Mouse (Mus musculus) adrenal gland, postnatal 4 days (tissue): ENCODE measurements around the gene Coq7. TPM values are rescaled to one million over a fixed set of nuclear protein-coding genes. Genes with fewer than 3 reads are reported as not detected.

Experiments
- DNase-seq, 2 experiments: peaks; one replicate each; pipeline ENCODE4 v3.0.0; 2021 to 2022; ENCODE audit warnings: low spot score in 2 of 2, mixed read lengths in 2 of 2
- long read RNA-seq, 2 experiments: library from polyadenylated mRNA; stranded (forward); transcript quantifications; one replicate each; pipeline ENCODE4 v2.0.0; 2021
- total RNA-seq, 2 experiments: library from RNA; stranded (reverse); gene quantifications; 2 replicates each; pipeline ENCODE4 v1.2.3; 2021

Gene Coq7
- total RNA-seq, result 10 to 100 TPM; 48.8 to 49.8 TPM
- long read RNA-seq, experiment 1, transcript Coq7-201 (6 exons, 914 nt), result major isoform, 62 of 70 reads
- long read RNA-seq, experiment 1, partial matches to known transcripts, result 3 of 70 reads
- long read RNA-seq, experiment 1, other reads (novel, unspliced or antisense), result 4 of 70 reads
- long read RNA-seq, experiment 2, transcript Coq7-201 (6 exons, 914 nt), result major isoform, 52 of 58 reads
- long read RNA-seq, experiment 2, partial matches to known transcripts, result 1 of 58 reads
- long read RNA-seq, experiment 2, other reads (novel, unspliced or antisense), result 4 of 58 reads

- peak; percentile 67 to 88 for DNase-seq
Observed at GRCm38 (mm10) chr7:118533178-118533578, at the start of gene Coq7. TSS of gene Coq7 (minus strand) at chr7:118533356.

- DNase-seq, result no peak
Observed at GRCm38 (mm10) chr7:118579938-118580337, 46.8 kb upstream of the Coq7 start.

- DNase-seq, result no peak
Observed at GRCm38 (mm10) chr7:118578269-118578668, 45.1 kb upstream of the Coq7 start.

GRCm38 (mm10) chr7:118572039-118572438, 38.9 kb upstream of the Coq7 start:
- DNase-seq, result no peak

- DNase-seq, result no peak
Observed at GRCm38 (mm10) chr7:118571350-118571749, 38.2 kb upstream of the Coq7 start.

GRCm38 (mm10) chr7:118569121-118569543, 36.0 kb upstream of the Coq7 start:
- no peak for DNase-seq

- no peak for DNase-seq
Observed at GRCm38 (mm10) chr7:118554290-118554689, 21.1 kb upstream of the Coq7 start.

- no peak for DNase-seq
Observed at GRCm38 (mm10) chr7:118553881-118554280, 20.7 kb upstream of the Coq7 start.

GRCm38 (mm10) chr7:118547451-118547850, 14.3 kb upstream of the Coq7 start:
- no peak for DNase-seq

- no peak for DNase-seq
Observed at GRCm38 (mm10) chr7:118544128-118544527, 11.0 kb upstream of the Coq7 start.

- DNase-seq, result no peak
Observed at GRCm38 (mm10) chr7:118535076-118535475, 1.9 kb upstream of the Coq7 start.

- DNase-seq, result no peak
Observed at GRCm38 (mm10) chr7:118534326-118534725, 1.2 kb upstream of the Coq7 start.

GRCm38 (mm10) chr7:118532519-118533177, 508 bp downstream of the Coq7 start:
- peak; percentile 88 to 94 for DNase-seq

GRCm38 (mm10) chr7:118526967-118527366, 6.2 kb downstream of the Coq7 start:
- no peak for DNase-seq

GRCm38 (mm10) chr7:118522077-118522476, 11.1 kb downstream of the Coq7 start:
- no peak for DNase-seq

GRCm38 (mm10) chr7:118519661-118520060, 13.5 kb downstream of the Coq7 start:
- DNase-seq, result no peak

GRCm38 (mm10) chr7:118518687-118519086, 14.5 kb downstream of the Coq7 start:
- DNase-seq, result peak; percentile 55 to 58

GRCm38 (mm10) chr7:118517819-118518218, 15.3 kb downstream of the Coq7 start:
- DNase-seq, result no peak

GRCm38 (mm10) chr7:118508556-118508955, 24.6 kb downstream of the Coq7 start:
- DNase-seq, result no peak

- DNase-seq, result no peak
Observed at GRCm38 (mm10) chr7:118503844-118504243, 29.3 kb downstream of the Coq7 start.

- no peak for DNase-seq
Observed at GRCm38 (mm10) chr7:118502333-118502732, 30.8 kb downstream of the Coq7 start.

- DNase-seq, result no peak
Observed at GRCm38 (mm10) chr7:118499784-118500435, 33.2 kb downstream of the Coq7 start.
